Mouse (Mus musculus): ENCODE data around the gene Pmch.

Gene Pmch

GRCm38 (mm10) chr10:88090772-88091171, at the start of gene Pmch:
Gene Pmch (plus strand): TSS chr10:88091072.
- no peak for DNase-seq (ENCODE audit: low spot score)

GRCm38 (mm10) chr10:88044297-88044696, 46.6 kb upstream of the Pmch start:
- DNase-seq (ENCODE audit: low spot score), result no peak

- DNase-seq (ENCODE audit: low spot score), result no peak
These were observed 44.6 kb upstream of the Pmch start for GRCm38 (mm10) chr10:88046098-88046771.

- no peak for DNase-seq (ENCODE audit: low spot score)
These were observed 36.5 kb upstream of the Pmch start for GRCm38 (mm10) chr10:88054233-88054985.

GRCm38 (mm10) chr10:88056950-88057649, 33.8 kb upstream of the Pmch start:
- no peak for DNase-seq (ENCODE audit: low spot score)

GRCm38 (mm10) chr10:88063436-88063835, 27.4 kb upstream of the Pmch start:
- no peak for DNase-seq (ENCODE audit: low spot score)

- no peak for DNase-seq (ENCODE audit: low spot score)
These were observed 26.0 kb upstream of the Pmch start for GRCm38 (mm10) chr10:88064872-88065271.

- no peak for DNase-seq (ENCODE audit: low spot score)
These were observed 23.5 kb upstream of the Pmch start for GRCm38 (mm10) chr10:88067377-88067776.

GRCm38 (mm10) chr10:88106169-88106568, 15.3 kb downstream of the Pmch start:
- DNase-seq (ENCODE audit: low spot score), result no peak

- no peak for DNase-seq (ENCODE audit: low spot score)
These were observed 22.4 kb downstream of the Pmch start for GRCm38 (mm10) chr10:88113290-88113689.

GRCm38 (mm10) chr10:88119721-88120120, 28.8 kb downstream of the Pmch start:
- DNase-seq (ENCODE audit: low spot score), result no peak

- DNase-seq (ENCODE audit: low spot score), result no peak
These were observed 44.8 kb downstream of the Pmch start for GRCm38 (mm10) chr10:88135630-88136029.

Data from urinary bladder, postnatal 10 days (tissue).